Mouse (Mus musculus): ENCODE measurements at regions not wholly inside any gene's neighbourhood (a gene's known extent, or its start where the extent isn't known, plus 50 kb on each side); places are given as distances from the start of the nearest gene placed in this dataset.

DNA sequence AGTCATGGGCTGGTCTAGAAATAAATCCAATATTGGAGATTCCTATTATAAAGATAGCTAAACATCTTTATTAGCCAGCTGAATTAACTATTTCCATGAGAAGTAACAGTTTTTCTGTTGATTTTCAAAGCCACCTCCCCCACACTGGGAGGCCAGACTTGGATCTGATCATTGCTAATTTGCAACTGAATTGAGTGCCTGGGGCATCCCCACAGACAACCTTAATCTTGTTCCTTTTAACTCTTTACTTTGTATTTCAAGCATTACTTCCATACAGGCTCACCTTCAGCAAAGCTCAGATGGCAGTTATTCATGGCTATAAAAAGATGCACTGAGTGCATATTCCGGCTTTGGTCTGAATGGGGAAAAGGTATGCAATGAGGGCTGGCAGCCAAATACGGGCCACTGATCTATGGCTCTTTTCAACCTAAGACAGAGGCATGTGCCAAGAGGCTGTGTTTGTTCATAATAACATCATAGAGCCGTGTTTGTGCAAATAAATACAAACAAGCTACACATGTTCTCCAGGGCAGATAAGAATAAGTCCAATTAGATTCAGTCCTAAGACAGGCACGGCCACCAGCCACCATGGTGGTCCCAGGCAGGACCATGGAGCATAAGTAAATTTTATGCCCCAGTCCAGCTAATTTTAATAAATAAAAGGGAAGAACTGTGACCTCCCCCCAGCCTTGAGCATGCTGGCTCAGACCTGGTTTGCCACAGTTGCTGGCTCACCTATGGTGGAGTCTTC lies 194.5 kb upstream of the Ttc29 start:
- DNase-seq, result no peak

DNA sequence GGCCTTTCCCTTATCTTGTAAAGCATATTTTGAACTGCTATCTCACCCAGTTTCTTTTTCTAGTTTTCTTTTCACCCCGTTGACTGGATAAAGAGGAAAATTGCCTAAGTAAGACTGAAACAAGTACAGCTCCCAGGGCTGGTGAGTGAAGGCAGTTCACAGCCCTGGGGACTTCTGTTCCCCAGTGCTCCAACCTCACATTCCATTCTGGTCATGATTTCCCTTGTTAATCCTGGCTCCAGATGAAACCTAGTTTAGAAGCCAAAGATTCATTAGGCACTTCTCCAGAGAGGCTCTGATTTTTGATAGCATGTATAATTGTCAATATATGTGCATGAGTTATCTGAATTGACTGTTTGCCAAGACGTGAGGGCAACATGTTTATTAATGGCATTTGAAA lies 191.6 kb upstream of the Ttc29 start:
- DNase-seq, result peak; percentile 91

DNA sequence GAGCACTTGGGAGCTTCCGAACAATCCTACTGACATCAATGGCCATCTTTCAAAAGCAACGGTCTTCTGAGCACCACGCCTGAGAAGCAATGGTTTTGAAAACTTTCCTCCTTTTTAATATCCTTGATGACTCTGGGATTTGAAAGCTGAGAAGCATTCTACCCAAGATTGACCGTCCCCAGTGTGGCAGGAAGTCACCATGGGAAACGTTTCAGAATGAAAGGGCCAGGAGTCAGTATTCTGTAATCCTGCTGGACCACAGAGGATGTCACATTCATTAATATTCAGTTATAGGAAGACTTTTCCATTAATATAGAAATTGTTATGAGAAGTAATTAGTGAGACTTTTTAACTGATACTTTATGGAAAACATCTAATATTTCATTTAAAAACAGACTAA lies 190.1 kb upstream of the Ttc29 start:
- no peak for DNase-seq

DNA sequence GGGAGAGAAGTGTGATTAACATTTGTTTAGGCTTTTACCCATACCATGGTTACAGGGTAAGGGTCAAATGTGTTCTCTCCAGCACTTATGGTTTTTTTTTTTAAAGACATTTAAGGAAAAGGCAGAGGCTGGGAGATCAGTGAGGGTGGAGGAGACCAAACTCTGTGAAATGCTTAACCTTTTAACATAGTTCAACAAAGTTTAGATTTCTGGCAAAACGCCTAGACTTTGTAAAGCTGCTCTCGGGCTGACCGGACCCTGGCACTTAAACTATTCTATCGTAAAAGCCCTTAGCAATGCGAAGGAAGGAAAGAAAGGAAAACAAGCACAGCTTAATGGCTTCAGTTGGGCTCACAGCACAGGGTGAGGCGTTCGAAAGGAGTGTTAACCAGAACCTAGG lies 189.6 kb upstream of the Ttc29 start:
- DNase-seq, result no peak

DNA sequence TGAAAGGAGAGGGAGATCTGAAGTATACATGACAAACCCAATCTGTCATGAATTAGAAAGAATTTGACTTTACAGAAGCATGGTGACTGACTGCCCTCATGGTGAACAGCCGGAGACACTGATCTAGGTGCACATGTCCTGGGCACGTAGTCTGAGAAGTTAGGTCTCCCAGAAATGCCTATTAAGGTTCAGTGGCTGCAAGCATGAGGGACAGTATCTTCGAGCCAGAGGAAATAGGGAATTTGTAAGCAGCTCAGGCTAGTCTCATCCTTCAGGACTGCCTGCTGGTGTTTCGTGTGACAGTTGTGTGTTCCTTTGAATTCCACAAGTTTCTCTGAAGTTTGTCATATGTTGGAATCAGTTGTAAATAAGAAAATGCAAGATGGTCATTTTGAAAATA lies 189.2 kb upstream of the Ttc29 start:
- no peak for DNase-seq

- DNase-seq, result peak; percentile 97
Measured at GRCm38 (mm10) chr8:78024964-78025363, 188.1 kb upstream of the Ttc29 start.

- peak; percentile 96 for DNase-seq
Measured at GRCm38 (mm10) chr8:78027371-78027770, 185.7 kb upstream of the Ttc29 start.

- DNase-seq, result peak; percentile 58
Measured at GRCm38 (mm10) chr8:78028928-78029327, 184.2 kb upstream of the Ttc29 start.

DNA sequence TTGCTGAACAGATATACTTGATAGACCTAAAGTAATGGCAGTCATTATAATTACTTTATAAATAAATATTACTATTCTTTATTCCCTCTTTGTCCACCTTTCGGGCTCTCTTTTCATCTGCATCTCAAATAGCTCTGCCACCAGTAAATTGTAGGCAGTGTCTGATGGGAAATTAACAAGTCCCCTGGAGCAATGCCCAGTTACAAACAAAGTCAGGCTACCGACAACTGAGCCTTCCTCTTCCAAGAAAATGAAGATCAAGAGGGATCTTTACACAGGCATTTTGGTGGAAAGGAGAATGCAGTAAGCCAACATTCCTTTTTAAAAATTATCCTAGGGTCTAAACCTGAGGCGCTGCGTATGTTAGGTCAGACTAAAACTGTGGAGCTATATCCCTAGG lies 181.3 kb upstream of the Ttc29 start:
- DNase-seq, result peak; percentile 10

DNA sequence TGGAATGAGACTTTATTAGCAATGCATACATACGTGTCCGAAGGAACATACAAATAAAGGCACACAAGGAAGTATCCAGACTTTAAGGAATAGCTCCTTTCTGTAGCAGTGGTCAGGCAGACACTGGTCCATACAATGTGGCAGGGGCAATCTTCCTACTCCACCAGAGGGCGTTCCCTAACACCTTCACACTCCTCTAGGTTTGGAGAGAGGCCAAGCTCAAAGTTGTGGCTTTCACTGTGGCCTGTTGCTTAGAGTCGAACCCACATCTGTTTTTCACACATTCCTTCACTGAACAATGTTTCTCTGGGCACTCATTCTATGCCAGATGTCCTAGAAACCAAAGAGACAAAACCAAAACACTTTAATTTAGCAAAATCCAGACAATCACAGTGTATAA lies 178.4 kb upstream of the Ttc29 start:
- peak; percentile 40 for DNase-seq

DNA sequence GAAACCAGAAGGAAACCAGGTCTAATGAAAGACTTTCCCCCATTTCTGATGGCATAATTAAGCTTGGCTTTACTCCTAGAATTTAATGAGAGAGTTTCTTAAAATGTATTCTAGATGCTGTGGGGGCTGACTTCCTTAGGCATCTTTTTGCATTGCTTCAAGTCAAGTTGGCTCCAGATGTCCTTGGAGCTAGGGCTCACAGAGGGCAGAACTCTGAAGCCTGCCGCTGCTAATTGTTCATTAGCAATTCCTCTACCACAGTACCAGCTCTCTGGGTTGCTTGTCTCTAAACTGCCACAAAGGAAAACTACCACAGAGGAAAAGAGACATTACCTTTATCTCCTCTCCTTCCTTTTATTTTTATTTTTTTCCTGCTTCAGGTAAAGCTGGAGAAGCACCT lies 175.9 kb upstream of the Ttc29 start:
- DNase-seq, result no peak

- peak; percentile 95 for DNase-seq
Measured at GRCm38 (mm10) chr8:78046691-78047090, 166.4 kb upstream of the Ttc29 start.

DNA sequence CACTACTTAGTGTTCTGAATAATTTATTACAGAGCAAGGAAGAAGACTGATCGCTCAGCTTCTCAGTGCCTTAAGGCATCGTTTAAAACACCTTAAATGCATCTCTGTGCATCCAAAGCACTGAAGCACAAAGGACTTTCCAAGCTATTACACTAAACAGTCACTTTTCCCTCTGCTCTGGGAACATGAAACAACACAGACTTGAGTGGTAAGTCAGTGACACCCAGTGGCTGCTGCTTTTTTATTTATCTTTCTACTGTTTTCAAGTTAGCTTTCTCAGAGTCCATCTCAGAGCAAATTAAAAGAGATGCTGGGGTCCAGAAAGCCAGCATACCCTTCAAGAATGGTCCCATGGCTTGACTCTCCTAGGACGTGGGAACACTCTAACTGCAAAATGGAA lies 162.3 kb upstream of the Ttc29 start:
- DNase-seq, result peak; percentile 24

DNA sequence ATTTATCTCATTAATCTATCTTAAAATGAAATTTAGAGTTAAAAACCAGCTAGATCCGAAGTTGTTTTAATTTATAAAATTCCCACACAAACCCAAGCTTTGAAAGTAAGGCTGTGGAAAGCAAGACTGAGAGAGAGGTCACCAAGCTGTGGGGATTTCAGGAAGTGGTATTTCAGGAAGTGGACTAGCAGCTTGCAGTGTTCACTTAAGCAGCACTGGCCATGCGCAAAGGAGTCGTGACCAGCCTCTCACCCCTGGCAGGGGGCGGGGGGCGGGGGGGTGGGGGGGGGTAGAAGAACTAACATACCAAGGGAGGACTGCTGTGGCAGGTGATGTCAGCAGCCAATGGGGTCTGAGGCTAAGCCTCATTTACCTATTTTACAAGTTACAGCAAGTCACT lies 158.7 kb upstream of the Ttc29 start:
- peak; percentile 33 for DNase-seq

- DNase-seq, result peak; percentile 59
Measured at GRCm38 (mm10) chr8:78054920-78055319, 158.2 kb upstream of the Ttc29 start.

- peak; percentile 76 for DNase-seq
Measured at GRCm38 (mm10) chr8:78055531-78055930, 157.6 kb upstream of the Ttc29 start.

DNA sequence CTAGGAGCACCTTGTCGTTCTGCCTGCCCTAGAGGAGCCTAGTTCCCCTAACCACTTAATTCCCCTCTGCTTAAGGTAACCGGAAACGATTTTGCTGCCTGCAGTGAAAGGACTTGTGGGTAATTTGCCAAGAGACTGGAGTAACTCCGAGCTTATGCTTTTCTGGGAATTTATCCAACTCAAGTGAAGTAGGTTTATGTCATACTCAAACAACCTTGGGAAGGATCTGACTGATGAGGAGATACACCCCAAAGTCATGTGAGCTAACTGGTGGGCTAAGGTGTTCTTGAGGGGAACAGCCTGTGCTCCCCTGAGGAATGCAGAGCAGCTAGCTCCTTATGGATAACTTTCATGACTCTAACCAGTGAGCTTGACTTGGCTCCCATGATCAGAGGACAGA lies 155.7 kb upstream of the Ttc29 start:
- no peak for DNase-seq

GRCm38 (mm10) chr8:78061827-78062719 lies 151.0 kb upstream of the Ttc29 start:
- peak; percentile 63 for DNase-seq

- peak; percentile 88 for DNase-seq
Measured at GRCm38 (mm10) chr8:78063529-78063928, 149.6 kb upstream of the Ttc29 start.

DNA sequence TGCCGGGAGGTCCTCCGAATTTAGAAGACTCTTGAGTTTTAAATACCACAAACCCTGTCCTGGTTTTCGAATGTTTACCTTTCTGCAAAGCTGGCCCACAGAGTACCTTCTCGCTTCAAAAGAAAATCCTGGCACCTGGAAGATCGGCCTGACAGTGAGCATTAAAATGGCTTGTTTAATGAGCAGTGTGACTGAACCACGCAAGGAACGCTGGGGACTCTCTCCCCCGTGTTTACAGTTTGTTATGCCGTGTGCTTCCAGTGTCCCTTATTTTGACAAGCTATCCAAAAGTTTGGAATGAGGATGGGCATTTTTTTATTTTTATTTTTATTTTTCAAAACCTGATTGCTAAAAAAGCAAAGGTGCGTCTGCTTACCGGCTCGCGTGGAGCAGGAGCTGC lies 148.9 kb upstream of the Ttc29 start:
- peak; percentile 61 for DNase-seq

- peak; percentile 59 for DNase-seq
Measured at GRCm38 (mm10) chr8:78065890-78066493, 147.1 kb upstream of the Ttc29 start.

DNA sequence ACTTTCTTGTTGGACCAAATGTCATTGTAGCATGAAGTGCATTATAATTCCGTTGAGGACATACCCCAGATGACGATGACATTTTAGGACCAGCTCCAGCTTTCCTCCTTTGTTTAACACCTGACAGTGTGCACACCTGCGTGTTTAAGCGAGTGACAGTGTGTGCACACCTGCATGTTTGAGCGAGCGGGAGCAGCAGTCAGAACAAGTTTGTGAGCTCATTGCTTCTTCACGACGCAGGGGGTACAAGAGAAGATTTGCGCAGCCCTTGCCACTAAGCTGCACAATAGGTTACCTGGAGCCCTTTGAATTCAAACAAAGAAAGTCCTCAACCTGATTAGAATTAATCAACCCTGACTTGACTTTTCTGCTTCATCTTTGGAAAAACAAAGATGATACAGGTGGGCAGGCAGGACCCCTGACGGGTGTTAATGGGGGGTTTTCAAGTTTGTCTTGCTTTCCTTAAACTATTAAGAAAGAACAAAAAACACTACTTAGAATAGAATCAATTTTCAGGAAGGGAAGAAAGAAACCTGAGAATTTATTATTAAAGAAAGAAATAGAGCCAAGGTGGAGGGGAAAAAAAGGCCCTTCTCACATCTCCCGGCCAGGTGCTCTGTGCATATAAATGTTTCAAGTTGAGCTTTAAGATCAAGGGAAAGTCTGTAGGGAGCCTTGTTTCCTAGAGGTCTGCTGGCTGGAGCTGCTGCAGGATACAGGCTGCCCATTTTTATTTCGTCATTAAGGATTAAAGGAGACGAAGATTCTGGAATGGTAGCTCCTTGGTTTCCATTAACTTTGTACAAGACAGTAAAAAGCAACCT lies 144.8 kb upstream of the Ttc29 start:
- DNase-seq, result peak; percentile 42

- no peak for DNase-seq
Measured at GRCm38 (mm10) chr8:78073821-78074220, 139.3 kb upstream of the Ttc29 start.
